Mouse (Mus musculus): ENCODE data around the gene Fscn2. TPM values are rescaled to one million over a fixed set of nuclear protein-coding genes. Genes with fewer than 3 reads are reported as not detected.

Gene Fscn2
- polyA plus RNA-seq (2015; fragmentation: Nextera tagmentation; extraction: Ambion mirVana) = 0.97 and 1.3 TPM in 2 replicates

- no peak for ATAC-seq (replicated peaks)
- peaks cover 41% of the 10 kb centered on the region for H3K4me1 ChIP-seq
- WGBS = 65% methylated on average over 10 of the region's 10 CpGs
These were observed at the start of gene Fscn2 for GRCm38 (mm10) chr11:120361295-120361694. TSS of gene Fscn2 (plus strand) at chr11:120361534.

GRCm38 (mm10) chr11:120311561-120311960 is 49.8 kb upstream of the Fscn2 start:
- ATAC-seq (replicated peaks) = no peak
- peak overlapping the region; percentile 46 for H3K4me3 ChIP-seq
- peaks cover 47% of the 10 kb centered on the region for H3K4me1 ChIP-seq
- no peaks in the 10 kb centered on the region for H3K36me3 ChIP-seq
- peaks cover 5% of the 10 kb centered on the region; the same call in 1 of the 2 replicates for H3K27me3 ChIP-seq
- peak overlapping the region; percentile 62 for H3K9ac ChIP-seq (replicated peaks)
- peak overlapping the region; percentile 75 for H3K4me2 ChIP-seq (replicated peaks)
- H3K9me3 ChIP-seq = no peaks in the 10 kb centered on the region
- H3K27ac ChIP-seq (replicated peaks) = peak overlapping the region; percentile 86
- 48% methylated on average over 10 of the region's 10 CpGs for WGBS

More at GRCm38 (mm10) chr11:120361295-120361694, at the start of gene Fscn2:
- Histone ChIP-seq H3K4me3 (no peak within 1 kb of the TSS), H3K9ac (replicated peaks) (no peak within 1 kb of the TSS), H3K27ac (replicated peaks) (no peak within 1 kb of the TSS), H3K9me3 (no peaks in the 10 kb centered on the region), H3K4me2 (replicated peaks) (no peak within 1 kb of the TSS), H3K27me3 (no peaks in the 10 kb centered on the region), H3K36me3 (no peaks in the 10 kb centered on the region)

DNA sequence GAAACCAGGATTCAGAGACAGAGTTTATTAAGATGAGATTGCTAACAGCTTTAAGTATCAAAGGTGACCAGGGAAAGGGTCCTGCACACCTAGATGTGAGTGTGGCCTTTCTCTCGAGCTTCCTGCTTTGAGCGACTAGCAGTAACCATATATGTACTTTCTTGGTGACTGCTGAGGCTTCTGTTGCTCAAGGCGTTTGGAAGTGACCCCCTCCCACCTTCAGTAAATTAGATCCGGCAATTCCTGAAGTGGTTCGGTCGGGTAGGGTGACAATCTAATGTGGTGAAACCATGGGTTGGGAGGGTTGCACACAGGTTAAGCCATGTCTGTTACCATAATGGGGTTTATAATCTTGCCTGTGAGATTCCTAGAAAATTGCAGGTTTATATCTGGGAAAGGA is 49.3 kb upstream of the Fscn2 start:
- WGBS = 83% methylated on average over 6 of the region's 6 CpGs
- ATAC-seq (replicated peaks) = no peak

GRCm38 (mm10) chr11:120313906-120314685 is 47.2 kb upstream of the Fscn2 start:
- H3K27ac ChIP-seq (replicated peaks) = peak overlapping the region; percentile 99; the same call in 1 of the 2 replicates

More for the DNA sequence above, 49.3 kb upstream of the Fscn2 start:
- H3K4me3 ChIP-seq = no peak overlapping the region
- H3K9ac ChIP-seq (replicated peaks) = no peak overlapping the region
- peaks cover 47% of the 10 kb centered on the region for H3K4me1 ChIP-seq
- no peaks in the 10 kb centered on the region for H3K36me3 ChIP-seq
- H3K9me3 ChIP-seq = no peaks in the 10 kb centered on the region
- H3K4me2 ChIP-seq (replicated peaks) = no peak overlapping the region
- H3K27ac ChIP-seq (replicated peaks) = peak overlapping the region; percentile 86; the same call in 1 of the 2 replicates
- no peaks in the 10 kb centered on the region; the same call in 1 of the 2 replicates for H3K27me3 ChIP-seq

GRCm38 (mm10) chr11:120314721-120315415 is 46.5 kb upstream of the Fscn2 start:
- H3K4me3 ChIP-seq = peak overlapping the region; percentile 58
- H3K4me1 ChIP-seq = peaks cover 40% of the 10 kb centered on the region
- no peaks in the 10 kb centered on the region for H3K36me3 ChIP-seq
- no peaks in the 10 kb centered on the region for H3K27me3 ChIP-seq
- H3K27ac ChIP-seq (replicated peaks) = peak overlapping the region; percentile 99
- peak overlapping the region; percentile 84 for H3K9ac ChIP-seq (replicated peaks)
- H3K9me3 ChIP-seq = no peaks in the 10 kb centered on the region
- 36% methylated on average over 16 of the region's 16 CpGs for WGBS
- ATAC-seq (replicated peaks) = no peak
- H3K4me2 ChIP-seq (replicated peaks) = peak overlapping the region; percentile 97

More at GRCm38 (mm10) chr11:120313906-120314685, 47.2 kb upstream of the Fscn2 start:
- Histone ChIP-seq H3K36me3 (no peaks in the 10 kb centered on the region), H3K9me3 (no peaks in the 10 kb centered on the region), H3K9ac (replicated peaks) (no peak overlapping the region), H3K4me3 (no peak overlapping the region), H3K27me3 (no peaks in the 10 kb centered on the region), H3K4me1 (peaks cover 40% of the 10 kb centered on the region), H3K4me2 (replicated peaks) (no peak overlapping the region)
- ATAC-seq (replicated peaks) = no peak
- 50% methylated on average over 6 of the region's 6 CpGs for WGBS

DNA sequence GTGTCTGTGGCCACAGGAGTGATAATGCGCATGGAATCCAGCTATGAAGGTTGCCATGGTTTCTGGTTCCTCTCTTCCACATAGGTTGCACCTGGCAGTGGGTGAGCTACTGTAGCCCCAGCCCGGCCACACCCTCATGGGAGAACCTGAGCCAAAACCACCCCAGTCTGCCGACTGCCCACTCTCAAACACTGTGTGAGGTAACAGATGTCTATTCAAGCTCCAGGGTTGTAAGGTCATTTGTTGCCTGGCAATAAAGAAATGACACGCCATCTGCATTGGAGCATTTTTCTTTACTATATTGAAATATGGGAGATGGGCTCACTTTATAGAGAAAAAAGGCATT is 45.9 kb upstream of the Fscn2 start:
- peak overlapping the region; percentile 99 for H3K27ac ChIP-seq (replicated peaks)
- no peaks in the 10 kb centered on the region for H3K9me3 ChIP-seq
- ATAC-seq (replicated peaks) = no peak; the same call in 1 of the 2 replicates
- peak overlapping the region; percentile 58 for H3K4me3 ChIP-seq
- H3K4me1 ChIP-seq = peaks cover 38% of the 10 kb centered on the region
- H3K36me3 ChIP-seq = no peaks in the 10 kb centered on the region
- H3K4me2 ChIP-seq (replicated peaks) = peak overlapping the region; percentile 97
- WGBS = 20% methylated on average over 4 of the region's 4 CpGs
- no peaks in the 10 kb centered on the region for H3K27me3 ChIP-seq
- peak overlapping the region; percentile 84 for H3K9ac ChIP-seq (replicated peaks)

- Histone ChIP-seq H3K4me1 (peaks cover 33% of the 10 kb centered on the region), H3K9me3 (no peaks in the 10 kb centered on the region), H3K27ac (replicated peaks) (peak overlapping the region; percentile 99), H3K9ac (replicated peaks) (peak overlapping the region; percentile 84), H3K4me2 (replicated peaks) (peak overlapping the region; percentile 97), H3K4me3 (peak overlapping the region; percentile 58), H3K27me3 (no peaks in the 10 kb centered on the region), H3K36me3 (no peaks in the 10 kb centered on the region)
- WGBS = 2% methylated on average over 35 of the region's 37 CpGs
- ATAC-seq (replicated peaks) = peak; percentile 97
These were observed 45.3 kb upstream of the Fscn2 start for GRCm38 (mm10) chr11:120315832-120316689.

- Histone ChIP-seq H3K36me3 (no peaks in the 10 kb centered on the region), H3K4me3 (peak overlapping the region; percentile 58), H3K27me3 (no peaks in the 10 kb centered on the region), H3K9ac (replicated peaks) (peak overlapping the region; percentile 84), H3K4me1 (peaks cover 26% of the 10 kb centered on the region), H3K4me2 (replicated peaks) (peak overlapping the region; percentile 97), H3K9me3 (no peaks in the 10 kb centered on the region), H3K27ac (replicated peaks) (peak overlapping the region; percentile 99)
- ATAC-seq (replicated peaks) = peak; percentile 9; the same call in 1 of the 2 replicates
- WGBS = 22% methylated on average over 13 of the region's 13 CpGs
These were observed 44.6 kb upstream of the Fscn2 start for GRCm38 (mm10) chr11:120316690-120317254.

DNA sequence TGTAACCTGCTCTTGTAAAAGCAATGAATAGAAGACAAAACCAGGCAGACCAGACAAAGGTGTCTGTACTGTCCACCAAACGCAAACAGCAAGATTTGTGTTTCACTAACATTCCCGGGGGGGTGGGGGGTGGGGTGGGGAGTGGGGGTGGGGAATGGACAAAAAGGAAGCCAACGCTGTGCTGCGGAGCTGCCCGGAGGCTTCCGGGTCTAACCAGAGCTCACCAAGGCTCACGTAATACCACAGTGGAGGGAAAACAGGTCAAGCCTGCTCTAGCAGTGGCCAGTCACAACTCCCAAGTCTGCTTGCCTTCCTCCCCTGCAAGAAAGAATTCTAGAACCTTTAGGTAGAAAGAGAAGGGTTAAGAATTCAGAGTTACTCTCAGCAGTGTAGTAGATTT is 43.9 kb upstream of the Fscn2 start:
- Histone ChIP-seq H3K27ac (replicated peaks) (no peak overlapping the region; the same call in 1 of the 2 replicates), H3K4me3 (no peak overlapping the region), H3K4me2 (replicated peaks) (peak overlapping the region; percentile 97; the same call in 1 of the 2 replicates), H3K9ac (replicated peaks) (no peak overlapping the region), H3K9me3 (no peaks in the 10 kb centered on the region), H3K36me3 (no peaks in the 10 kb centered on the region), H3K27me3 (no peaks in the 10 kb centered on the region), H3K4me1 (peaks cover 25% of the 10 kb centered on the region)
- ATAC-seq (replicated peaks) = no peak
- 68% methylated on average over 7 of the region's 7 CpGs for WGBS

GRCm38 (mm10) chr11:120319310-120319709 is 42.0 kb upstream of the Fscn2 start:
- no peak overlapping the region for H3K27ac ChIP-seq (replicated peaks)
- no peak for ATAC-seq (replicated peaks)
- no peak overlapping the region for H3K9ac ChIP-seq (replicated peaks)
- H3K27me3 ChIP-seq = no peaks in the 10 kb centered on the region
- H3K4me2 ChIP-seq (replicated peaks) = no peak overlapping the region
- 87% methylated on average over 5 of the region's 5 CpGs for WGBS
- H3K36me3 ChIP-seq = no peaks in the 10 kb centered on the region
- no peaks in the 10 kb centered on the region for H3K9me3 ChIP-seq
- H3K4me1 ChIP-seq = peaks cover 24% of the 10 kb centered on the region
- H3K4me3 ChIP-seq = no peak overlapping the region

DNA sequence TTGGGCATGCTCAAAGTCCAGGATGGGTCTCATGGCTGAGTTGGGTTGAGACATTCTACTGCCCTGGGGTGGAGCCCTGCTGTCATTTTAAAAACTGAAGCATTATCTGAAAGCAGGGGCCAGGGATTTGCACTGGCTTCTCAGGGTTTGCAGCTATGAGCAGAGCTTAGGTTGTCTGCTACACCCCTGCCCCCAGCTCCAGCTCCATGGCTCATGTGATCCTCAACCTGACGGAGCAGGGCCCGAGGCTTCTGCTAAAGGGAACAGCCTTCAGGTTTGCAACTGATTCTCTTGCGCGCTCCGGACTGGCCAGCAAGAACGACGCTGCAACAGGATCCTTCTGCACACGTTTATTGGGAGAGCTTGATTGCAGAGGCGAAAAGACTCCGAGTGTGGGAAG is 41.2 kb upstream of the Fscn2 start:
- Histone ChIP-seq H3K36me3 (no peaks in the 10 kb centered on the region), H3K27me3 (no peaks in the 10 kb centered on the region)
- 95% methylated on average over 10 of the region's 10 CpGs for WGBS

More for the DNA sequence above, 41.2 kb upstream of the Fscn2 start:
- Histone ChIP-seq H3K9ac (replicated peaks) (no peak overlapping the region), H3K27ac (replicated peaks) (no peak overlapping the region), H3K4me3 (no peak overlapping the region), H3K4me1 (peaks cover 15% of the 10 kb centered on the region), H3K4me2 (replicated peaks) (no peak overlapping the region), H3K9me3 (no peaks in the 10 kb centered on the region)
- ATAC-seq (replicated peaks) = no peak
